Mouse (Mus musculus) midbrain, embryonic 14.5 days (tissue): ENCODE measurements around the gene Pold2. TPM values are rescaled to one million over a fixed set of nuclear protein-coding genes. Genes with fewer than 3 reads are reported as not detected.

Experiments used
- ATAC-seq: fragments of 200-750 bp; cut with Nextera tagmentation; 2 replicates; pipeline ENCODE4 v1.8.0; 2017; ENCODE audit warnings: moderate number of reproducible peaks, moderate library complexity; ENCODE audit not compliant: low FRiP score, low TSS enrichment
- DNase-seq: peaks from one replicate; pipeline ENCODE4 v3.0.0-alpha.2; 2015
- H3K27ac ChIP-seq: fragments of 300-500 bp; sonication (generic); replicated peaks from 2 replicates; pipeline ENCODE4 v1.5.1; 2014; ENCODE audit warnings: mild to moderate bottlenecking, low read depth, low read length, moderate library complexity
- H3K27me3 ChIP-seq: fragments of 300-500 bp; sonication (generic); 2 replicates; pipeline ENCODE4 v1.6.1; 2014; ENCODE audit warnings: low read length, control low read depth, mixed read lengths; ENCODE audit not compliant: control insufficient read depth, insufficient read depth
- H3K36me3 ChIP-seq: fragments of 300-500 bp; sonication (generic); 2 replicates; pipeline ENCODE4 v1.6.1; 2014; ENCODE audit warnings: low read length, control low read depth; ENCODE audit not compliant: control insufficient read depth, insufficient read depth
- H3K4me1 ChIP-seq: fragments of 300-500 bp; sonication (generic); 2 replicates; pipeline ENCODE4 v1.6.1; 2014; ENCODE audit warnings: mild to moderate bottlenecking, antibody characterized with exemption, low read length, control low read depth; ENCODE audit not compliant: control insufficient read depth, insufficient read depth
- H3K4me2 ChIP-seq: fragments of 300-500 bp; sonication (generic); 2 replicates; pipeline ENCODE4 v1.6.1; 2014; ENCODE audit warnings: mild to moderate bottlenecking, low read length, moderate library complexity
- H3K4me3 ChIP-seq: fragments of 300-500 bp; sonication (generic); replicated peaks from 2 replicates; pipeline ENCODE4 v1.5.1; 2014; ENCODE audit warnings: low read depth, low read length
- H3K9ac ChIP-seq: fragments of 300-500 bp; sonication (generic); replicated peaks from 2 replicates; pipeline ENCODE4 v1.6.1; 2014; ENCODE audit warnings: mild to moderate bottlenecking, low read length, moderate library complexity
- H3K9me3 ChIP-seq: fragments of 300-500 bp; sonication (generic); 2 replicates; pipeline ENCODE4 v1.6.1; 2016; ENCODE audit warnings: low read length, control low read depth, mixed read lengths; ENCODE audit not compliant: control insufficient read depth
- WGBS: fragments of 180-500 bp; shearing (Covaris S2); extraction: QIAGEN DNeasy Blood & Tissue Kit; methylation state at CpG from one replicate; pipeline ENCODE4 v1.1.7; 2014; 5-methylcytosine and 5-hydroxymethylcytosine counted together
- polyA plus RNA-seq: library from polyadenylated mRNA; unstranded; fragments of >200 nt; fragmentation: Nextera tagmentation; extraction: Ambion mirVana; gene quantifications from 2 replicates; pipeline ENCODE4 v1.2.1, GENCODE M21; 2014

Gene Pold2
- polyA plus RNA-seq, 1 experiment from 2014 or later = 46.6 TPM

GRCm38 (mm10) chr11:5860639-5861038 is 17.5 kb downstream of the Pold2 start:
- H3K4me3 ChIP-seq = no peak overlapping the region
- peaks cover 4% of the 10 kb centered on the region; the same call in 1 of the 2 replicates for H3K4me1 ChIP-seq
- WGBS = 52% methylated on average over 6 of the region's 6 CpGs
- no peak overlapping the region for H3K27ac ChIP-seq
- H3K9ac ChIP-seq = no peak overlapping the region
- no peak for DNase-seq
- no peak overlapping the region for H3K4me2 ChIP-seq
- H3K27me3 ChIP-seq = peaks cover 23% of the 10 kb centered on the region; the same call in 1 of the 2 replicates
- H3K36me3 ChIP-seq = no peaks in the 10 kb centered on the region
- no peaks in the 10 kb centered on the region for H3K9me3 ChIP-seq
- no peak for ATAC-seq

- H3K36me3 ChIP-seq = no peaks in the 10 kb centered on the region
- peaks cover 4% of the 10 kb centered on the region; the same call in 1 of the 2 replicates for H3K4me1 ChIP-seq
- H3K9ac ChIP-seq = no peak overlapping the region
- H3K9me3 ChIP-seq = no peaks in the 10 kb centered on the region
- no peak overlapping the region for H3K4me3 ChIP-seq
- DNase-seq = no peak
- 88% methylated on average over 13 of the region's 13 CpGs for WGBS
- peaks cover 23% of the 10 kb centered on the region; the same call in 1 of the 2 replicates for H3K27me3 ChIP-seq
- H3K4me2 ChIP-seq = no peak overlapping the region
- no peak for ATAC-seq
- no peak overlapping the region for H3K27ac ChIP-seq
These were observed 18.1 kb downstream of the Pold2 start for GRCm38 (mm10) chr11:5859883-5860550.

- no peak overlapping the region for H3K4me3 ChIP-seq
- DNase-seq (no peak), ATAC-seq (no peak)
- H3K4me2 ChIP-seq = no peak overlapping the region
- no peak overlapping the region for H3K9ac ChIP-seq
- WGBS = 69% methylated on average over 1 of the region's 1 CpGs
- no peaks in the 10 kb centered on the region for H3K9me3 ChIP-seq
- H3K27me3 ChIP-seq = peaks cover 23% of the 10 kb centered on the region; the same call in 1 of the 2 replicates
- peaks cover 4% of the 10 kb centered on the region; the same call in 1 of the 2 replicates for H3K4me1 ChIP-seq
- H3K36me3 ChIP-seq = no peaks in the 10 kb centered on the region
- no peak overlapping the region for H3K27ac ChIP-seq
These were observed 19.4 kb downstream of the Pold2 start for GRCm38 (mm10) chr11:5858723-5859122.

GRCm38 (mm10) chr11:5856479-5857130 is 21.5 kb downstream of the Pold2 start:
- no peaks in the 10 kb centered on the region for H3K36me3 ChIP-seq
- H3K4me1 ChIP-seq = peaks cover 3% of the 10 kb centered on the region; the same call in 1 of the 2 replicates
- DNase-seq (no peak), ATAC-seq (no peak)
- WGBS = 78% methylated on average over 8 of the region's 8 CpGs
- H3K4me2 ChIP-seq = no peak overlapping the region
- no peak overlapping the region for H3K4me3 ChIP-seq
- no peak overlapping the region for H3K27ac ChIP-seq
- no peak overlapping the region for H3K9ac ChIP-seq
- no peaks in the 10 kb centered on the region for H3K9me3 ChIP-seq
- H3K27me3 ChIP-seq = peaks cover 6% of the 10 kb centered on the region; the same call in 1 of the 2 replicates

GRCm38 (mm10) chr11:5855902-5856301 is 22.2 kb downstream of the Pold2 start:
- Histone ChIP-seq H3K4me3 (no peak overlapping the region), H3K9ac (no peak overlapping the region), H3K27me3 (no peaks in the 10 kb centered on the region; the same call in 1 of the 2 replicates), H3K27ac (no peak overlapping the region), H3K4me1 (no peaks in the 10 kb centered on the region), H3K9me3 (no peaks in the 10 kb centered on the region), H3K4me2 (no peak overlapping the region), H3K36me3 (no peaks in the 10 kb centered on the region)
- 43% methylated on average over 7 of the region's 7 CpGs for WGBS
- ATAC-seq (no peak), DNase-seq (no peak)

GRCm38 (mm10) chr11:5855481-5855880 is 22.6 kb downstream of the Pold2 start:
- no peak overlapping the region for H3K4me2 ChIP-seq
- H3K4me1 ChIP-seq = no peaks in the 10 kb centered on the region
- H3K9me3 ChIP-seq = no peaks in the 10 kb centered on the region
- no peaks in the 10 kb centered on the region; the same call in 1 of the 2 replicates for H3K27me3 ChIP-seq
- no peak for ATAC-seq
- DNase-seq = no peak
- no peak overlapping the region for H3K4me3 ChIP-seq
- H3K36me3 ChIP-seq = no peaks in the 10 kb centered on the region
- no peak overlapping the region for H3K9ac ChIP-seq
- H3K27ac ChIP-seq = no peak overlapping the region

GRCm38 (mm10) chr11:5852314-5852713 is 25.8 kb downstream of the Pold2 start:
- Histone ChIP-seq H3K4me3 (no peak overlapping the region), H3K9ac (no peak overlapping the region), H3K27ac (no peak overlapping the region), H3K9me3 (no peaks in the 10 kb centered on the region), H3K36me3 (no peaks in the 10 kb centered on the region), H3K4me2 (no peak overlapping the region), H3K27me3 (no peaks in the 10 kb centered on the region), H3K4me1 (no peaks in the 10 kb centered on the region; the same call in 1 of the 2 replicates)
- WGBS = 50% methylated on average over 1 of the region's 1 CpGs
- DNase-seq (no peak), ATAC-seq (no peak)

GRCm38 (mm10) chr11:5851021-5851736 is 26.9 kb downstream of the Pold2 start:
- 66% methylated on average over 4 of the region's 4 CpGs for WGBS
- Histone ChIP-seq H3K4me1 (no peaks in the 10 kb centered on the region; the same call in 1 of the 2 replicates), H3K27me3 (no peaks in the 10 kb centered on the region), H3K4me3 (no peak overlapping the region), H3K4me2 (no peak overlapping the region), H3K9ac (no peak overlapping the region), H3K9me3 (no peaks in the 10 kb centered on the region), H3K27ac (no peak overlapping the region), H3K36me3 (no peaks in the 10 kb centered on the region)
- DNase-seq (no peak), ATAC-seq (no peak)
